Mouse (Mus musculus): ENCODE measurements around the gene Rfx4. TPM values are rescaled to one million over a fixed set of nuclear protein-coding genes. Genes with fewer than 3 reads are reported as not detected.

Gene Rfx4
- polyA plus RNA-seq, 1 experiment from 2014 or later = 62.9 TPM

- H3K9ac ChIP-seq (ENCODE audit: low read length) = no peak overlapping the region
- H3K27ac ChIP-seq (ENCODE audit: low read depth, low read length) = no peak overlapping the region
- no peaks in the 10 kb centered on the region for H3K9me3 ChIP-seq (ENCODE audit: control insufficient read depth, low read length)
- 0 out of 2 replicates have a peak, but pooled peaks cover 4% of the 10 kb centered on the region for H3K4me1 ChIP-seq (ENCODE audit: control insufficient read depth, insufficient read depth, low read length)
- no peak overlapping the region for H3K4me2 ChIP-seq (ENCODE audit: low read depth)
- WGBS = 73% methylated on average over 2 of the region's 2 CpGs
- DNase-seq (ENCODE audit: low spot score) (no peak), ATAC-seq (ENCODE audit: insufficient read depth, low FRiP score, low TSS enrichment) (no peak)
- no peaks in the 10 kb centered on the region for H3K36me3 ChIP-seq (ENCODE audit: control insufficient read depth, insufficient read depth, low read length)
- no peak overlapping the region for H3K4me3 ChIP-seq (ENCODE audit: low read depth, low read length)
- H3K27me3 ChIP-seq (ENCODE audit: control insufficient read depth, insufficient read depth, low read length) = no peaks in the 10 kb centered on the region
Measured at GRCm38 (mm10) chr10:84902213-84902612, 146.4 kb downstream of the Rfx4 start.

- Histone ChIP-seq H3K9me3 (ENCODE audit: control insufficient read depth, low read length) (no peaks in the 10 kb centered on the region), H3K4me3 (ENCODE audit: low read depth, low read length) (no peak overlapping the region), H3K36me3 (ENCODE audit: control insufficient read depth, insufficient read depth, low read length) (no peaks in the 10 kb centered on the region), H3K27me3 (ENCODE audit: control insufficient read depth, insufficient read depth, low read length) (no peaks in the 10 kb centered on the region), H3K4me1 (ENCODE audit: control insufficient read depth, insufficient read depth, low read length) (0 out of 2 replicates have a peak, but pooled peaks cover 4% of the 10 kb centered on the region), H3K27ac (ENCODE audit: low read depth, low read length) (no peak overlapping the region), H3K9ac (ENCODE audit: low read length) (no peak overlapping the region), H3K4me2 (ENCODE audit: low read depth) (no peak overlapping the region)
- no peak for ATAC-seq (ENCODE audit: insufficient read depth, low FRiP score, low TSS enrichment)
- DNase-seq (ENCODE audit: low spot score) = no peak
- 54% methylated on average over 7 of the region's 7 CpGs for WGBS
Measured at GRCm38 (mm10) chr10:84903307-84903706, 147.4 kb downstream of the Rfx4 start.

- H3K9ac ChIP-seq (ENCODE audit: low read length) = no peak overlapping the region
- H3K36me3 ChIP-seq (ENCODE audit: control insufficient read depth, insufficient read depth, low read length) = no peaks in the 10 kb centered on the region
- H3K27ac ChIP-seq (ENCODE audit: low read depth, low read length) = no peak overlapping the region
- 8% methylated on average over 5 of the region's 5 CpGs for WGBS
- no peak overlapping the region for H3K4me2 ChIP-seq (ENCODE audit: low read depth)
- DNase-seq (ENCODE audit: low spot score) (no peak), ATAC-seq (ENCODE audit: insufficient read depth, low FRiP score, low TSS enrichment) (no peak)
- H3K27me3 ChIP-seq (ENCODE audit: control insufficient read depth, insufficient read depth, low read length) = no peaks in the 10 kb centered on the region
- H3K4me3 ChIP-seq (ENCODE audit: low read depth, low read length) = no peak overlapping the region
- no peaks in the 10 kb centered on the region for H3K9me3 ChIP-seq (ENCODE audit: control insufficient read depth, low read length)
- 0 out of 2 replicates have a peak, but pooled peaks cover 4% of the 10 kb centered on the region for H3K4me1 ChIP-seq (ENCODE audit: control insufficient read depth, insufficient read depth, low read length)
Measured at GRCm38 (mm10) chr10:84903742-84904141, 147.9 kb downstream of the Rfx4 start.

GRCm38 (mm10) chr10:84906895-84907294 is 151.0 kb downstream of the Rfx4 start:
- Histone ChIP-seq H3K27me3 (ENCODE audit: control insufficient read depth, insufficient read depth, low read length) (no peaks in the 10 kb centered on the region), H3K4me2 (ENCODE audit: low read depth) (no peak overlapping the region), H3K9ac (ENCODE audit: low read length) (no peak overlapping the region), H3K9me3 (ENCODE audit: control insufficient read depth, low read length) (no peaks in the 10 kb centered on the region), H3K4me3 (ENCODE audit: low read depth, low read length) (no peak overlapping the region), H3K4me1 (ENCODE audit: control insufficient read depth, insufficient read depth, low read length) (peaks cover 14% of the 10 kb centered on the region), H3K36me3 (ENCODE audit: control insufficient read depth, insufficient read depth, low read length) (no peaks in the 10 kb centered on the region), H3K27ac (ENCODE audit: low read depth, low read length) (no peak overlapping the region)
- no peak for ATAC-seq (ENCODE audit: insufficient read depth, low FRiP score, low TSS enrichment)
- WGBS = 82% methylated on average over 9 of the region's 9 CpGs
- DNase-seq (ENCODE audit: low spot score) = no peak

- Histone ChIP-seq H3K36me3 (ENCODE audit: control insufficient read depth, insufficient read depth, low read length) (no peaks in the 10 kb centered on the region), H3K4me1 (ENCODE audit: control insufficient read depth, insufficient read depth, low read length) (peaks cover 14% of the 10 kb centered on the region), H3K9ac (ENCODE audit: low read length) (no peak overlapping the region), H3K27me3 (ENCODE audit: control insufficient read depth, insufficient read depth, low read length) (no peaks in the 10 kb centered on the region), H3K4me2 (ENCODE audit: low read depth) (no peak overlapping the region), H3K27ac (ENCODE audit: low read depth, low read length) (no peak overlapping the region), H3K4me3 (ENCODE audit: low read depth, low read length) (no peak overlapping the region), H3K9me3 (ENCODE audit: control insufficient read depth, low read length) (no peaks in the 10 kb centered on the region)
- 90% methylated on average over 3 of the region's 3 CpGs for WGBS
- no peak for DNase-seq (ENCODE audit: low spot score)
- no peak for ATAC-seq (ENCODE audit: insufficient read depth, low FRiP score, low TSS enrichment)
Measured at GRCm38 (mm10) chr10:84908006-84908405, 152.1 kb downstream of the Rfx4 start.

GRCm38 (mm10) chr10:84908471-84908870 is 152.6 kb downstream of the Rfx4 start:
- Histone ChIP-seq H3K9ac (ENCODE audit: low read length) (no peak overlapping the region), H3K4me2 (ENCODE audit: low read depth) (no peak overlapping the region), H3K36me3 (ENCODE audit: control insufficient read depth, insufficient read depth, low read length) (no peaks in the 10 kb centered on the region), H3K27ac (ENCODE audit: low read depth, low read length) (no peak overlapping the region), H3K27me3 (ENCODE audit: control insufficient read depth, insufficient read depth, low read length) (no peaks in the 10 kb centered on the region), H3K9me3 (ENCODE audit: control insufficient read depth, low read length) (no peaks in the 10 kb centered on the region), H3K4me1 (ENCODE audit: control insufficient read depth, insufficient read depth, low read length) (peaks cover 13% of the 10 kb centered on the region), H3K4me3 (ENCODE audit: low read depth, low read length) (no peak overlapping the region)
- DNase-seq (ENCODE audit: low spot score) (no peak), ATAC-seq (ENCODE audit: insufficient read depth, low FRiP score, low TSS enrichment) (no peak)
- WGBS = 93% methylated on average over 3 of the region's 3 CpGs

GRCm38 (mm10) chr10:84909021-84909801 is 153.3 kb downstream of the Rfx4 start:
- no peak for DNase-seq (ENCODE audit: low spot score)
- H3K36me3 ChIP-seq (ENCODE audit: control insufficient read depth, insufficient read depth, low read length) = no peaks in the 10 kb centered on the region
- ATAC-seq (ENCODE audit: insufficient read depth, low FRiP score, low TSS enrichment) = no peak
- no peak overlapping the region for H3K9ac ChIP-seq (ENCODE audit: low read length)
- H3K9me3 ChIP-seq (ENCODE audit: control insufficient read depth, low read length) = no peaks in the 10 kb centered on the region
- H3K27me3 ChIP-seq (ENCODE audit: control insufficient read depth, insufficient read depth, low read length) = no peaks in the 10 kb centered on the region
- H3K4me2 ChIP-seq (ENCODE audit: low read depth) = no peak overlapping the region
- H3K4me3 ChIP-seq (ENCODE audit: low read depth, low read length) = no peak overlapping the region
- peaks cover 10% of the 10 kb centered on the region for H3K4me1 ChIP-seq (ENCODE audit: control insufficient read depth, insufficient read depth, low read length)
- 62% methylated on average over 17 of the region's 17 CpGs for WGBS
- no peak overlapping the region for H3K27ac ChIP-seq (ENCODE audit: low read depth, low read length)

- H3K27me3 ChIP-seq (ENCODE audit: control insufficient read depth, insufficient read depth, low read length) = no peaks in the 10 kb centered on the region
- no peak overlapping the region for H3K9ac ChIP-seq (ENCODE audit: low read length)
- WGBS = 20% methylated on average over 7 of the region's 7 CpGs
- no peak overlapping the region for H3K4me2 ChIP-seq (ENCODE audit: low read depth)
- H3K9me3 ChIP-seq (ENCODE audit: control insufficient read depth, low read length) = no peaks in the 10 kb centered on the region
- H3K4me1 ChIP-seq (ENCODE audit: control insufficient read depth, insufficient read depth, low read length) = peaks cover 10% of the 10 kb centered on the region
- H3K36me3 ChIP-seq (ENCODE audit: control insufficient read depth, insufficient read depth, low read length) = no peaks in the 10 kb centered on the region
- no peak for DNase-seq (ENCODE audit: low spot score)
- no peak overlapping the region for H3K27ac ChIP-seq (ENCODE audit: low read depth, low read length)
- no peak for ATAC-seq (ENCODE audit: insufficient read depth, low FRiP score, low TSS enrichment)
- no peak overlapping the region for H3K4me3 ChIP-seq (ENCODE audit: low read depth, low read length)
Measured at GRCm38 (mm10) chr10:84910194-84910593, 154.3 kb downstream of the Rfx4 start.

- ATAC-seq (ENCODE audit: insufficient read depth, low FRiP score, low TSS enrichment) = no peak
- Histone ChIP-seq H3K27me3 (ENCODE audit: control insufficient read depth, insufficient read depth, low read length) (no peaks in the 10 kb centered on the region), H3K4me1 (ENCODE audit: control insufficient read depth, insufficient read depth, low read length) (peaks cover 10% of the 10 kb centered on the region), H3K4me2 (ENCODE audit: low read depth) (no peak overlapping the region), H3K4me3 (ENCODE audit: low read depth, low read length) (no peak overlapping the region), H3K27ac (ENCODE audit: low read depth, low read length) (no peak overlapping the region), H3K9ac (ENCODE audit: low read length) (no peak overlapping the region), H3K9me3 (ENCODE audit: control insufficient read depth, low read length) (no peaks in the 10 kb centered on the region), H3K36me3 (ENCODE audit: control insufficient read depth, insufficient read depth, low read length) (no peaks in the 10 kb centered on the region)
- WGBS = 29% methylated on average over 1 of the region's 1 CpGs
- DNase-seq (ENCODE audit: low spot score) = no peak
Measured at GRCm38 (mm10) chr10:84910758-84911384, 155.0 kb downstream of the Rfx4 start.
